10 mouse cellular contexts compared by ENCODE assay signal in the genomic region with DNA sequence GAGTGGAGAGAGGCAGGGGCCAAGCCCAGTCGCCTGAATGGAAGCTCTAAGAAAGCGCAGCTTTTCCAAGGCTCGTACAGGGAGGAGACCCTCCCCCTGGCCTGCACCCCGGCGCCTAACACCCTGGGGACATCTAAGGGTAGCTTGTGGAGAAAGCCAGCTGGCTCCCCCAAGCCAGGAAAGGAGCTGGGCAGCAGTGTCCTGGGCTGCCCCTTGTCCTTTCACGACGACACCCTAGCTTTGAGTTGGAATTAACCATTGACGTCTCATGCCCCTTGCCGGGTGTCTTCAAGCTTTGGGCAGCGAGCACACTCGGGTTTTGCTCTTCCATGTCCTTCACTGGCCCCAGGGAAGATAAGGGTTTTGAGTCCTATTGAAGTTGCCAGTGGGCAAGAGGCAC. TPM values are rescaled to one million over a fixed set of nuclear protein-coding genes. Genes with fewer than 3 reads are reported as not detected.
DNase-seq lines count a peak whose midpoint lies in the region; ATAC-seq and TF ChIP-seq lines count a peak whose summit lies in the region.
"Had no signal": no experiment of that assay in that cellular context is flagged by ENCODE, and none has a peak within 500 bp of the region (broad histone marks: within the 10 kb centered on the region; RNA-seq: fewer than 3 reads in every experiment).

No protein-coding gene starts in this region.

- no peaks in the 10 kb centered on the region for H3K9me3 ChIP-seq in lung, postnatal 0 days (ENCODE audit: low read length)
- H3K9me3 ChIP-seq in intestine, embryonic 15.5 days: no peaks in the 10 kb centered on the region

- DNase-seq in gastrocnemius, adult 2 months: peak; percentile 73
- no peak for DNase-seq in gastrocnemius, adult 18-20 months (ENCODE audit: low spot score)
- no peak for DNase-seq in lung, postnatal 0 days (ENCODE audit: low spot score)
- no peak for DNase-seq in lung, postnatal 14 days
- DNase-seq in cerebellum, postnatal 25 days: no peak
- DNase-seq: forebrain, postnatal 0 days had no signal

- H3K4me1 ChIP-seq in lung, postnatal 0 days (ENCODE audit: insufficient read depth, low read depth, low read length): peaks cover 11% of the 10 kb centered on the region; the same call in 1 of the 2 replicates
- peaks cover 30% of the 10 kb centered on the region for H3K4me1 ChIP-seq in intestine, embryonic 15.5 days (replicated peaks)
- H3K4me1 ChIP-seq in small intestine, adult 2 months (ENCODE audit: control insufficient read depth, insufficient read depth, insufficient read length, low read length): peaks cover 27% of the 10 kb centered on the region

- no peaks in the 10 kb centered on the region for H3K27me3 ChIP-seq in lung, postnatal 0 days (replicated peaks; ENCODE audit: insufficient read depth, low read length)
- no peaks in the 10 kb centered on the region for H3K27me3 ChIP-seq in intestine, embryonic 15.5 days (replicated peaks)
- no peaks in the 10 kb centered on the region for H3K27me3 ChIP-seq in small intestine, adult 2 months (ENCODE audit: control insufficient read depth, insufficient read depth, low read length)

- H3K36me3 ChIP-seq in lung, postnatal 0 days (ENCODE audit: insufficient read depth, low read length): peaks cover 11% of the 10 kb centered on the region; the same call in 1 of the 2 replicates
- peaks cover 23% of the 10 kb centered on the region for H3K36me3 ChIP-seq in intestine, embryonic 15.5 days
- H3K36me3 ChIP-seq in small intestine, adult 2 months (ENCODE audit: control insufficient read depth, insufficient read depth, low read length): peaks cover 27% of the 10 kb centered on the region

- no peak for TF ChIP-seq POLR2A in small intestine, adult 2 months (IDR thresholded peaks at IDR 0.05; ENCODE audit: low read depth, low read length)

- no peak for TF ChIP-seq EP300 in lung, postnatal 0 days (IDR thresholded peaks at IDR 0.05)

- no peak for TF ChIP-seq CTCF in gastrocnemius, adult 2 months (IDR thresholded peaks at IDR 0.05)
- no peak for TF ChIP-seq CTCF in lung, postnatal 0 days (IDR thresholded peaks at IDR 0.05)
- no peak for TF ChIP-seq CTCF in small intestine, adult 2 months (IDR thresholded peaks at IDR 0.05; ENCODE audit: extremely low read depth, insufficient read length, insufficient replicate concordance, low read depth, low read length)

- peak overlapping the region; percentile 70 for H3K4me3 ChIP-seq in gastrocnemius, adult 2 months
- no peak overlapping the region for H3K4me3 ChIP-seq in lung, postnatal 0 days (ENCODE audit: low read depth, low read length)
- no peak overlapping the region for H3K4me3 ChIP-seq in intestine, embryonic 15.5 days (replicated peaks)
- no peak overlapping the region for H3K4me3 ChIP-seq in small intestine, adult 2 months (ENCODE audit: low read depth, low read length)

- WGBS in lung, postnatal 0 days: 76% methylated on average over 11 of the region's 11 CpGs
- 83% methylated on average over 11 of the region's 11 CpGs for WGBS in intestine, embryonic 15.5 days
- 71% methylated on average over 11 of the region's 11 CpGs for WGBS in small intestine, adult 2 months

- H3K4me2 ChIP-seq in lung, postnatal 0 days (replicated peaks; ENCODE audit: low read depth, low read length): peak overlapping the region; percentile 35; the same call in 1 of the 2 replicates
- peak overlapping the region; percentile 71; the same call in 1 of the 2 replicates for H3K4me2 ChIP-seq in intestine, embryonic 15.5 days (replicated peaks)

- ATAC-seq in lung, postnatal 0 days: no peak
- no peak for ATAC-seq in intestine, embryonic 15.5 days
- no peak for ATAC-seq in monocyte, adult 5-6 weeks (replicated peaks; ENCODE audit: insufficient number of reproducible peaks, low FRiP score, low TSS enrichment, poor library complexity, severe bottlenecking)
- ATAC-seq: forebrain, postnatal 0 days had no signal

- intact Hi-C loops in gastrocnemius, adult 2 months (cut with DNase I): loop anchor here (5.0 kb wide), 1 partner anchor 50 kb away; no protein-coding TSS in a partner anchor

- peak overlapping the region; percentile 95 for H3K27ac ChIP-seq in gastrocnemius, adult 2 months
- peak overlapping the region; percentile 55; the same call in 1 of the 2 replicates for H3K27ac ChIP-seq in lung, postnatal 0 days (ENCODE audit: low read length)
- peak overlapping the region; percentile 70; the same call in 1 of the 2 replicates for H3K27ac ChIP-seq in intestine, embryonic 15.5 days
- 0 out of 2 replicates have a peak overlapping the region, but pooled peaks have one; percentile 38 for H3K27ac ChIP-seq in small intestine, adult 2 months (ENCODE audit: insufficient read depth, low read depth, low read length)

- H3K9ac ChIP-seq in lung, postnatal 0 days (replicated peaks; ENCODE audit: low read depth): no peak overlapping the region
- 0 out of 2 replicates have a peak overlapping the region, but pooled peaks have one; percentile 3 for H3K9ac ChIP-seq in intestine, embryonic 15.5 days

RNA-seq across cellular contexts. Expression of a gene that starts 3.6 kb away (rescaled TPM):
- 10 to 100 TPM; 38.7 to 50.9 TPM for total RNA-seq in gastrocnemius, adult 2 months (2021)
- 10 to 100 TPM; 32.1 to 45.8 TPM for total RNA-seq in gastrocnemius, adult 18-20 months (2021)
- 50.4 and 56.6 TPM in 2 replicates for polyA plus RNA-seq in lung, postnatal 0 days (2015; fragmentation: Nextera tagmentation; extraction: Ambion mirVana)
- polyA plus RNA-seq in intestine, embryonic 15.5 days (2015; fragmentation: Nextera tagmentation; extraction: Ambion mirVana): 48.8 and 50.7 TPM in 2 replicates
- 192 and 574 TPM in 2 replicates for polyA plus RNA-seq in small intestine, adult 2 months (2012; rRNA removed)
- 55.7 to 125 TPM (median 100.0 TPM) in 3 replicates for total RNA-seq in monocyte, adult 5-6 weeks (2017)

RNA-seq across cellular contexts. Expression of a gene that starts 24.7 kb away (rescaled TPM):
- total RNA-seq in gastrocnemius, adult 2 months (2021): 10 to 100 TPM; 24.3 to 32.0 TPM
- total RNA-seq in gastrocnemius, adult 18-20 months (2021): 10 to 100 TPM; 24.2 to 27.5 TPM
- 1.4 and 1.8 TPM in 2 replicates for polyA plus RNA-seq in lung, postnatal 0 days (2015; fragmentation: Nextera tagmentation; extraction: Ambion mirVana)
- 16.4 and 18.2 TPM in 2 replicates for polyA plus RNA-seq in intestine, embryonic 15.5 days (2015; fragmentation: Nextera tagmentation; extraction: Ambion mirVana)
- polyA plus RNA-seq in small intestine, adult 2 months (2012; rRNA removed): 1.4 and 2.3 TPM in 2 replicates
- 8.3 to 42.3 TPM (median 19.1 TPM) in 3 replicates for total RNA-seq in monocyte, adult 5-6 weeks (2017)

RNA-seq across cellular contexts. Expression of a gene that starts 28.5 kb away (rescaled TPM):
- total RNA-seq in gastrocnemius, adult 2 months (2021): under 1 TPM in 1 of 2 experiments, not detected in 1; 0.06 TPM
- total RNA-seq in gastrocnemius, adult 18-20 months (2021): not detected
- polyA plus RNA-seq in lung, postnatal 0 days (2015; fragmentation: Nextera tagmentation; extraction: Ambion mirVana): 0.05 and 0.06 TPM in 2 replicates
- 0.30 TPM in 1 of 2 replicates, not detected in the other for polyA plus RNA-seq in intestine, embryonic 15.5 days (2015; fragmentation: Nextera tagmentation; extraction: Ambion mirVana)
- polyA plus RNA-seq in small intestine, adult 2 months (2012; rRNA removed): 0.01 and 0.13 TPM in 2 replicates
- 0.85 to 0.95 TPM in 2 of 3 replicates, not detected in the other for total RNA-seq in monocyte, adult 5-6 weeks (2017)
- total RNA-seq: forebrain, postnatal 0 days; left cerebral cortex, postnatal 25 days had no signal
- polyA plus RNA-seq: forebrain, postnatal 0 days had no signal

RNA-seq across cellular contexts. Expression of a gene that starts 56.5 kb away (rescaled TPM):
- 10 to 100 TPM; 14.2 to 15.1 TPM for total RNA-seq in gastrocnemius, adult 2 months (2021)
- total RNA-seq in gastrocnemius, adult 18-20 months (2021): 10 to 100 TPM; 12.3 to 12.5 TPM
- polyA plus RNA-seq in lung, postnatal 0 days (2015; fragmentation: Nextera tagmentation; extraction: Ambion mirVana): 89.5 and 97.7 TPM in 2 replicates
- polyA plus RNA-seq in intestine, embryonic 15.5 days (2015; fragmentation: Nextera tagmentation; extraction: Ambion mirVana): 210 and 225 TPM in 2 replicates
- 209 and 451 TPM in 2 replicates for polyA plus RNA-seq in small intestine, adult 2 months (2012; rRNA removed)
- total RNA-seq in monocyte, adult 5-6 weeks (2017): 18.0 to 45.7 TPM (median 45.0 TPM) in 3 replicates

Comparison
In these comparisons a context has a peak if more than half of its experiments do, and no peak if none do; other contexts are left out.
1. H3K27ac ChIP-seq: peak in every context shown above with its lines; median percentile 95 in gastrocnemius, adult 2 months; 70 in intestine, embryonic 15.5 days; 55 in lung, postnatal 0 days; 38 in small intestine, adult 2 months.